Mouse (Mus musculus): ENCODE data around the gene Tsc2. TPM values are rescaled to one million over a fixed set of nuclear protein-coding genes. Genes with fewer than 3 reads are reported as not detected.

The Tsc2 gene
- polyA plus RNA-seq, 1 experiment from 2014 or later: 59.3 TPM

DNA sequence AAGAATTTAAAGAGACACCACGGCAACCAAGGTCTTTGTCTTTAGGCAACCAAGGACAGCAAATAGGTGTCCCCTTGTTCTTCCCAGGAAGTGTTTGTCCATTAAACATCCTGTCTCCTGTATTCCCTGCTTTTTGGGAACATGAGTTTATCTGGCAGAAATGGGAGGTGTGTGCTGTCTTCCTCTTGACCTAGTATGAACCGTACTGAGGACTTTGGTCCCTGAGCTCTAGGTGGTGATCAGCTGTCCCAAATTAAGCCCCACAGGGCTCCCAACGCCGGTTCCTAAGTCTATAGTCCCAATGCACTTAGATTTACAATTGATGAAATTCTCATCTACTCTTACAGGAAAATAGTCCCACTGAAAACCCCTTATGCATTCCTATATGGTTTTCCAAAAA lies 18.3 kb upstream of the Tsc2 start:
- Histone ChIP-seq H3K27ac (ENCODE audit: low read depth) (no peak overlapping the region), H3K4me2 (ENCODE audit: low read length) (peak overlapping the region; percentile 97; the same call in 1 of the 2 replicates), H3K9me3 (ENCODE audit: control insufficient read depth, low read length) (no peaks in the 10 kb centered on the region), H3K4me1 (replicated peaks; ENCODE audit: control insufficient read depth, insufficient read depth, low read length) (peaks cover 3% of the 10 kb centered on the region), H3K27me3 (replicated peaks; ENCODE audit: control insufficient read depth, insufficient read depth, low read length) (0 out of 2 replicates have a peak, but pooled peaks cover 3% of the 10 kb centered on the region), H3K4me3 (ENCODE audit: low read depth, low read length) (0 out of 2 replicates have a peak overlapping the region, but pooled peaks have one; percentile 79), H3K36me3 (ENCODE audit: control insufficient read depth, insufficient read depth, low read length) (no peaks in the 10 kb centered on the region), H3K9ac (ENCODE audit: low read length) (no peak overlapping the region; the same call in 1 of the 2 replicates)
- DNase-seq (ENCODE audit: low spot score) (no peak), ATAC-seq (replicated peaks; ENCODE audit: low FRiP score, low TSS enrichment, low read depth) (no peak)
- WGBS: 72% methylated on average over 4 of the region's 4 CpGs

- peak within 1 kb of the TSS; percentile 97 for H3K4me2 ChIP-seq (ENCODE audit: low read length)
- H3K9me3 ChIP-seq (ENCODE audit: control insufficient read depth, low read length): no peaks in the 10 kb centered on the region
- ATAC-seq (replicated peaks; ENCODE audit: low FRiP score, low TSS enrichment, low read depth) (peak; percentile 64), DNase-seq (ENCODE audit: low spot score) (peak; percentile 76)
- under 1% methylated on average over 32 of the region's 41 CpGs for WGBS
- H3K27me3 ChIP-seq (replicated peaks; ENCODE audit: control insufficient read depth, insufficient read depth, low read length): 0 out of 2 replicates have a peak, but pooled peaks cover 3% of the 10 kb centered on the region
- peak within 1 kb of the TSS; percentile 79 for H3K4me3 ChIP-seq (ENCODE audit: low read depth, low read length)
- H3K9ac ChIP-seq (ENCODE audit: low read length): peak within 1 kb of the TSS; percentile 75
- no peaks in the 10 kb centered on the region for H3K36me3 ChIP-seq (ENCODE audit: control insufficient read depth, insufficient read depth, low read length)
- H3K27ac ChIP-seq (ENCODE audit: low read depth): no peak within 1 kb of the TSS
- H3K4me1 ChIP-seq (replicated peaks; ENCODE audit: control insufficient read depth, insufficient read depth, low read length): peaks cover 7% of the 10 kb centered on the region
Observed at GRCm38 (mm10) chr17:24650070-24650616, 17.7 kb upstream of the Tsc2 start, which contains the start of gene Slc9a3r2. Gene Slc9a3r2 (minus strand): TSS chr17:24650327.

DNA sequence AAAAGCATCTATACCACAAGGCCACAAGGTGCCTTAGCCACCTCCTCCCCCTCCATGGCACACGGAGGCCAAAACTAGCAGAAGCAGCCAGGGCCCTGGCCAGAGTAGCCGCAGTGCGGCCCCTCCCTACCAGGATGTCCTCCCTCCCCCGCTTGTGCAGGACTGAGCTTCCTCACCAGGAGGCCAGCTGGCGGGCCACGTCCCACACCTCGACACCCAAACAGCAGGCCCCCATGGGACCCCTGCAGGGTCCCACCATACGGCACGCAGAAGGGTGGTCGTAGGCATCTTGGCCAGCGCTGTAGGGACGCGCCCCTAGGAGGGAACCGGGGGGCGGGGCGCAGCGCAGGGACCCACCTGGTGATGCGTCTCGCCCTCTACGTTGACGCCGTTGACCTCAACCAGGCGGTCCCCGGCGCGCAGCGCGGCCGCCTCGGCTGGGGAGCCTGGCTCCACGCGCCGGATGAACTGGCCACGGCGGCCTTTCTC lies 17.2 kb upstream of the Tsc2 start:
- no peaks in the 10 kb centered on the region for H3K36me3 ChIP-seq (ENCODE audit: control insufficient read depth, insufficient read depth, low read length)
- no peak for DNase-seq (ENCODE audit: low spot score)
- WGBS: 2% methylated on average over 35 of the region's 35 CpGs

DNA sequence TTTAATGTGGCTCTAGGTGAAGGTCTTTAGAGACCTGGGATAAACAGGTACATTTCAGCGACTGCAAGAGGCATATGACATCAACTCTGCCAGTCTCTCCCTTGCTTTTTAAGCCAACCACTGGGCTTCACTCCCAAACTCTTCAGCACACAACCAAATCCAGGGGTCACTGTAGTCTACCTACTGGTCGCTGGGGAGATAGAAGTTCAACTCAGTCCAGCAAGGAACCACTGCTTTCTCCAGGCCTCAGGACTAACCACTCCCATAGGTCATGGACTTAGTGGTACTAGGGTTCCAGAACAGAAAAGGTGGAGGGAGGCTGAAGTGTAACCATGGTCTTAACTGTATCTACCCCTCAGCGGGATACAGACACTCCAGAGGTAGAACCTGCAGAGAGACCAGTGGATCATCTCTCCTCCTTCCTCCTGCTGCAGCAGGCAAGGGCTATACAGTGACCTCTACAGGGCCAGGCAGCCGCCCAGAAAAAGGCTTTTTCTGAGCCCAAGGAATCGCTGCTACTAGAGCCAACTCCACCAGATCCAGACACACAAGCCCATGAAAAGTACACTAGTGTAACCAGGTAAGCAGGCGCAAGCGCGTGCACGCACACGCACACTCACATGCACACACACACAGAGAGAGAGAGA lies 16.4 kb upstream of the Tsc2 start:
- H3K4me1 ChIP-seq (replicated peaks; ENCODE audit: control insufficient read depth, insufficient read depth, low read length): peaks cover 20% of the 10 kb centered on the region
- H3K27me3 ChIP-seq (replicated peaks; ENCODE audit: control insufficient read depth, insufficient read depth, low read length): 0 out of 2 replicates have a peak, but pooled peaks cover 3% of the 10 kb centered on the region
- no peaks in the 10 kb centered on the region for H3K9me3 ChIP-seq (ENCODE audit: control insufficient read depth, low read length)
- no peak overlapping the region for H3K9ac ChIP-seq (ENCODE audit: low read length)
- H3K27ac ChIP-seq (ENCODE audit: low read depth): no peak overlapping the region
- peak overlapping the region; percentile 79 for H3K4me3 ChIP-seq (ENCODE audit: low read depth, low read length)
- DNase-seq (ENCODE audit: low spot score): no peak
- H3K4me2 ChIP-seq (ENCODE audit: low read length): peak overlapping the region; percentile 97
- WGBS: 67% methylated on average over 10 of the region's 10 CpGs
- H3K36me3 ChIP-seq (ENCODE audit: control insufficient read depth, insufficient read depth, low read length): no peaks in the 10 kb centered on the region
- ATAC-seq (replicated peaks; ENCODE audit: low FRiP score, low TSS enrichment, low read depth): no peak

More for the DNA sequence above, 17.2 kb upstream of the Tsc2 start:
- Histone ChIP-seq H3K4me3 (ENCODE audit: low read depth, low read length) (peak overlapping the region; percentile 79), H3K4me1 (replicated peaks; ENCODE audit: control insufficient read depth, insufficient read depth, low read length) (peaks cover 12% of the 10 kb centered on the region), H3K27me3 (replicated peaks; ENCODE audit: control insufficient read depth, insufficient read depth, low read length) (0 out of 2 replicates have a peak, but pooled peaks cover 3% of the 10 kb centered on the region), H3K4me2 (ENCODE audit: low read length) (peak overlapping the region; percentile 97), H3K27ac (ENCODE audit: low read depth) (no peak overlapping the region), H3K9ac (ENCODE audit: low read length) (peak overlapping the region; percentile 75), H3K9me3 (ENCODE audit: control insufficient read depth, low read length) (no peaks in the 10 kb centered on the region)
- ATAC-seq (replicated peaks; ENCODE audit: low FRiP score, low TSS enrichment, low read depth): peak; percentile 47

DNA sequence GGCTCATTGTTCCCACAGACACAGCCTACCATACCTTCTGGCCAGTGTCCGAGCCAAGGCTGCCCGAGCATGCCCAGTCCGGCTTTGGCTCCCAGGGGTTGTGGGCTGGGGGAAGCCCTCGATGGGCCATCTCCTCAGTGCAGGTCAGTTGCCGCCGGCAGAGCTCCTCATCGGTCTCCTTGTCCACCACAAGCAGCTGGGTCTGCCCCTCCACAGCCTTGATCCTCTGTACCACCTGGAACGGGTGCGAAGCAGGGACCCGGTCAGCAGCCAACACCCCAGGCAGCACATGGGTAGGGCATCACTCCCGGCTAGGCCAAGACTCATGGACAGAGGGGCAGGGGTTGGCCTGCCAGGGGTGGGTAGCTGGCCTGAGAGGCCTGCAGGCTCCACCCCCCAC lies 15.1 kb upstream of the Tsc2 start:
- Histone ChIP-seq H3K36me3 (ENCODE audit: control insufficient read depth, insufficient read depth, low read length) (no peaks in the 10 kb centered on the region), H3K4me2 (ENCODE audit: low read length) (0 out of 2 replicates have a peak overlapping the region, but pooled peaks have one; percentile 5), H3K9ac (ENCODE audit: low read length) (no peak overlapping the region), H3K27me3 (replicated peaks; ENCODE audit: control insufficient read depth, insufficient read depth, low read length) (0 out of 2 replicates have a peak, but pooled peaks cover 3% of the 10 kb centered on the region), H3K4me1 (replicated peaks; ENCODE audit: control insufficient read depth, insufficient read depth, low read length) (peaks cover 20% of the 10 kb centered on the region), H3K9me3 (ENCODE audit: control insufficient read depth, low read length) (no peaks in the 10 kb centered on the region), H3K27ac (ENCODE audit: low read depth) (0 out of 2 replicates have a peak overlapping the region, but pooled peaks have one; percentile 25), H3K4me3 (ENCODE audit: low read depth, low read length) (no peak overlapping the region)
- no peak for ATAC-seq (replicated peaks; ENCODE audit: low FRiP score, low TSS enrichment, low read depth)
- WGBS: 82% methylated on average over 11 of the region's 11 CpGs
- no peak for DNase-seq (ENCODE audit: low spot score)

GRCm38 (mm10) chr17:24646381-24646780 lies 14.0 kb upstream of the Tsc2 start:
- Histone ChIP-seq H3K27ac (ENCODE audit: low read depth) (no peak overlapping the region), H3K9me3 (ENCODE audit: control insufficient read depth, low read length) (no peaks in the 10 kb centered on the region), H3K36me3 (ENCODE audit: control insufficient read depth, insufficient read depth, low read length) (no peaks in the 10 kb centered on the region; the same call in 1 of the 2 replicates), H3K9ac (ENCODE audit: low read length) (no peak overlapping the region), H3K4me2 (ENCODE audit: low read length) (no peak overlapping the region), H3K4me1 (replicated peaks; ENCODE audit: control insufficient read depth, insufficient read depth, low read length) (peaks cover 20% of the 10 kb centered on the region), H3K27me3 (replicated peaks; ENCODE audit: control insufficient read depth, insufficient read depth, low read length) (0 out of 2 replicates have a peak, but pooled peaks cover 3% of the 10 kb centered on the region), H3K4me3 (ENCODE audit: low read depth, low read length) (no peak overlapping the region)
- ATAC-seq (replicated peaks; ENCODE audit: low FRiP score, low TSS enrichment, low read depth): no peak
- WGBS: 81% methylated on average over 4 of the region's 4 CpGs
- DNase-seq (ENCODE audit: low spot score): no peak

- no peak for DNase-seq (ENCODE audit: low spot score)
- 80% methylated on average over 3 of the region's 3 CpGs for WGBS
- Histone ChIP-seq H3K9me3 (ENCODE audit: control insufficient read depth, low read length) (no peaks in the 10 kb centered on the region), H3K9ac (ENCODE audit: low read length) (no peak overlapping the region), H3K4me2 (ENCODE audit: low read length) (no peak overlapping the region), H3K36me3 (ENCODE audit: control insufficient read depth, insufficient read depth, low read length) (peaks cover 2% of the 10 kb centered on the region), H3K4me1 (replicated peaks; ENCODE audit: control insufficient read depth, insufficient read depth, low read length) (peaks cover 20% of the 10 kb centered on the region), H3K27ac (ENCODE audit: low read depth) (peak overlapping the region; percentile 77; the same call in 1 of the 2 replicates), H3K4me3 (ENCODE audit: low read depth, low read length) (no peak overlapping the region), H3K27me3 (replicated peaks; ENCODE audit: control insufficient read depth, insufficient read depth, low read length) (no peaks in the 10 kb centered on the region)
- ATAC-seq (replicated peaks; ENCODE audit: low FRiP score, low TSS enrichment, low read depth): no peak
Observed at GRCm38 (mm10) chr17:24645916-24646315, 13.5 kb upstream of the Tsc2 start.

DNA sequence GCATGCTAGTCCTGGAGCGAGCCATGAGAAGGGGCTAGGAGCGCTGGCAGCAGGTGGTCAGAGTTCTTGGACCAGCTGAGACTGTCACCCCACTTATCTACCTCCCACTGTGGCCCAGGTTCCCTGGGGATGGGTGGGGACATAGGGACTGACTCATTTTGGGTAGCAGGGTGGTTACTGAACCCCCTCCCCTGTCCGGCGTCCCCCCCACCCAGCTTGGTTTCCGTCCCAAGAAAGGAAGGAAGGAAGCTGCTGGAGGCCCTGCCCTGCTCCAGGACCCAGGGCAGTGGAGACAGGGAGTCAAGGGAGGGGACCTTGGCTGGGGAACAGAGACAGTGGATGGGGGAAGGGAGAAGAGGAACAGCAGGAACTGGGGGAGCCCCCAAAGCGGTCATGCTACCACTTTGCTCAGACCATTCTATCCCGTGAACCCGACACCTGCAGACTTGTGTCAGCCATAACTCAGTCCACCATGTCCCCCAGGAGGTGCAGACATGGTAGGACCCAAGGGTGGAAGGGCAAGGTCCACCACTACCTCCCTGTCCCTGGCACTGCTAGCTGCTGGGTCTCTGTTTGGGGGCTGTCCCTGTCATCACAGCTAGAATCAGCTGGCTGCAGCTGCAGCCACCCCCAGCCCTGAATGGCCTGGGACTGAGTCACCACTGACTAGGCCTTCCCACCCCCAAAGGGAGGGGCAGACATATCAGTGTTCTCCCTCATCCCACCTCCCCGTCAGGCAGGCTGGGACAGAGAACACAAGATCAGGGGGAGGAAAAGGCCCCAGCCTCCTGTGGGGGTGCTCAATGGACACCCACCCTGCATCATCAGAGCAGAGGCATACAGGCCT lies 12.7 kb upstream of the Tsc2 start:
- Histone ChIP-seq H3K9me3 (ENCODE audit: control insufficient read depth, low read length) (no peaks in the 10 kb centered on the region), H3K27me3 (replicated peaks; ENCODE audit: control insufficient read depth, insufficient read depth, low read length) (no peaks in the 10 kb centered on the region), H3K9ac (ENCODE audit: low read length) (no peak overlapping the region), H3K27ac (ENCODE audit: low read depth) (peak overlapping the region; percentile 77), H3K36me3 (ENCODE audit: control insufficient read depth, insufficient read depth, low read length) (peaks cover 10% of the 10 kb centered on the region), H3K4me1 (replicated peaks; ENCODE audit: control insufficient read depth, insufficient read depth, low read length) (peaks cover 23% of the 10 kb centered on the region), H3K4me3 (ENCODE audit: low read depth, low read length) (no peak overlapping the region), H3K4me2 (ENCODE audit: low read length) (0 out of 2 replicates have a peak overlapping the region, but pooled peaks have one; percentile 11)
- ATAC-seq (replicated peaks; ENCODE audit: low FRiP score, low TSS enrichment, low read depth) (no peak; the same call in 1 of the 2 replicates), DNase-seq (ENCODE audit: low spot score) (no peak)
- WGBS: 73% methylated on average over 9 of the region's 9 CpGs

Measured in intestine, embryonic 14.5 days (tissue).